Mouse (Mus musculus): ENCODE results near the gene Pld2.

GRCm38 (mm10) chr11:70540928-70541327, 1.1 kb downstream of the Pld2 start:
- no peak for TF ChIP-seq POLR2A (IDR thresholded peaks at IDR 0.05; ENCODE audit: borderline replicate concordance, extremely low read depth, insufficient read depth, insufficient read length, poor library complexity, severe bottlenecking)
- no peak for TF ChIP-seq CTCF (IDR thresholded peaks at IDR 0.05; ENCODE audit: borderline replicate concordance, extremely low read depth, insufficient read depth, insufficient read length)

Measured in brain, embryonic 14.5 days (tissue).